Mouse (Mus musculus) heart, embryonic 12.5 days (tissue): ENCODE measurements around the gene Mrpl12. TPM values are rescaled to one million over a fixed set of nuclear protein-coding genes. Genes with fewer than 3 reads are reported as not detected.

ENCODE experiments used
- ATAC-seq: fragments of 200-750 bp; cut with Nextera tagmentation; 2 replicates; pipeline ENCODE4 v1.8.0; 2017; ENCODE audit warnings: moderate TSS enrichment, moderate library complexity; ENCODE audit not compliant: insufficient number of reproducible peaks, low FRiP score
- H3K27ac ChIP-seq: fragments of 300-500 bp; sonication (generic); 2 replicates; pipeline ENCODE4 v1.5.1; 2016; ENCODE audit warnings: mild to moderate bottlenecking, moderate library complexity; ENCODE audit not compliant: poor library complexity, severe bottlenecking
- H3K27me3 ChIP-seq: fragments of 300-500 bp; sonication (generic); replicated peaks from 2 replicates; pipeline ENCODE4 v1.6.1; 2016; ENCODE audit warnings: mild to moderate bottlenecking, moderate library complexity
- H3K36me3 ChIP-seq: fragments of 300-500 bp; sonication (generic); 2 replicates; pipeline ENCODE4 v1.6.1; 2016; ENCODE audit warnings: mild to moderate bottlenecking, moderate library complexity
- H3K4me1 ChIP-seq: fragments of 300-500 bp; sonication (generic); replicated peaks from 2 replicates; pipeline ENCODE4 v1.6.1; 2016; ENCODE audit warnings: mild to moderate bottlenecking
- H3K4me2 ChIP-seq: fragments of 300-500 bp; sonication (generic); 2 replicates; pipeline ENCODE4 v1.6.1; 2016; ENCODE audit warnings: mild to moderate bottlenecking, moderate library complexity
- H3K4me3 ChIP-seq: fragments of 300-500 bp; sonication (generic); 2 replicates; pipeline ENCODE4 v1.5.1; 2016; ENCODE audit warnings: mild to moderate bottlenecking
- H3K9ac ChIP-seq: fragments of 300-500 bp; sonication (generic); 2 replicates; pipeline ENCODE4 v1.6.1; 2016; ENCODE audit warnings: mild to moderate bottlenecking, moderate library complexity
- H3K9me3 ChIP-seq: fragments of 300-500 bp; sonication (generic); replicated peaks from 2 replicates; pipeline ENCODE4 v1.6.1; 2016; ENCODE audit warnings: mild to moderate bottlenecking, moderate library complexity
- WGBS: fragments of 180-500 bp; shearing (Covaris S2); methylation state at CpG from one replicate; pipeline ENCODE4 v1.1.7; 2016; 5-methylcytosine and 5-hydroxymethylcytosine counted together
- polyA plus RNA-seq: library from polyadenylated mRNA; unstranded; fragments of >200 nt; fragmentation: Nextera tagmentation; extraction: Ambion mirVana; gene quantifications from 2 replicates; pipeline ENCODE4 v1.2.1, GENCODE M21; 2016

The Mrpl12 gene
- 208 and 219 TPM in 2 replicates for polyA plus RNA-seq

DNA sequence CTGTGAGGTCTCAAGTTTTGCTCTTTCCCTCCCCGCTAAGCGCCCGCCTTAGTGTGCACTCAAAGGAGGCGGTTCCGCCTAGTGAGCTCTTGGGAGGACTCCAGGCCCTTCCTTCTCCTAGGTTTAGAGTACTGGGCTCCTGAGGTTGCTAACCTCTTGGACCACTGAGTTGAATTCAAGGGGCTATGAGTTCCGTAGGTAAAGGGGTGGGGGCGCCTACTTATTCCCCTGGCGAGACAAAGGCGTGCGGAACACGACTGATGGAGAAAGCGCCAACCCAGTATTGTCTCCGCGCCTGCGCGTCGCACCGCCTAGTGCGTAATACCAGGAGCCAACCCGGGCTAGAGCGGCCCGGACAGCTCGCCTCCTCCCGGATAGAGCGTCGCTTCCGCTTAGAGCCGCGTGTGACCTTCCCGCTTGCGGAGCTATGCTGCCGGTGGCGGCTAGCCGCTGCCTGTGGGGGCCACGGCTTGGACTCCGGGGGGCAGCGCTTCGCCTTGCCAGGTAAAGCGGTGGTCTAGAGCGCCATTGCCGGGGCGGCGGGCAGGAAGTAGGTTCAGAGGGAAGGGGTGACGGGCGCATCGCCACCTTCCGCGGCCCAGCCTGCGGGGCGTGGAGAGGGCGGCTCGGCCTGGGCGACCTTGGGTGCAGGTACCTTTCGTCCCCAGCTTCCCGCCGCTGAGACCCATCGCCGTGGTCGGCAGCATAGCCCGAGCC, at the start of gene Mrpl12:
Mrpl12 (plus strand) TSS at position 349 of the 717 bp plus-strand sequence.
- WGBS, result under 1% methylated on average over 60 of the region's 60 CpGs
- ATAC-seq, result peak; percentile 93
- peak within 1 kb of the TSS; percentile 81 for H3K27ac ChIP-seq
- H3K9me3 ChIP-seq, result no peaks in the 10 kb centered on the region
- H3K27me3 ChIP-seq, result no peaks in the 10 kb centered on the region
- H3K36me3 ChIP-seq, result peaks cover 75% of the 10 kb centered on the region
- H3K9ac ChIP-seq, result peak within 1 kb of the TSS; percentile 96
- peak within 1 kb of the TSS; percentile 91 for H3K4me2 ChIP-seq
- H3K4me1 ChIP-seq, result peaks cover 19% of the 10 kb centered on the region
- H3K4me3 ChIP-seq, result peak within 1 kb of the TSS; percentile 94

DNA sequence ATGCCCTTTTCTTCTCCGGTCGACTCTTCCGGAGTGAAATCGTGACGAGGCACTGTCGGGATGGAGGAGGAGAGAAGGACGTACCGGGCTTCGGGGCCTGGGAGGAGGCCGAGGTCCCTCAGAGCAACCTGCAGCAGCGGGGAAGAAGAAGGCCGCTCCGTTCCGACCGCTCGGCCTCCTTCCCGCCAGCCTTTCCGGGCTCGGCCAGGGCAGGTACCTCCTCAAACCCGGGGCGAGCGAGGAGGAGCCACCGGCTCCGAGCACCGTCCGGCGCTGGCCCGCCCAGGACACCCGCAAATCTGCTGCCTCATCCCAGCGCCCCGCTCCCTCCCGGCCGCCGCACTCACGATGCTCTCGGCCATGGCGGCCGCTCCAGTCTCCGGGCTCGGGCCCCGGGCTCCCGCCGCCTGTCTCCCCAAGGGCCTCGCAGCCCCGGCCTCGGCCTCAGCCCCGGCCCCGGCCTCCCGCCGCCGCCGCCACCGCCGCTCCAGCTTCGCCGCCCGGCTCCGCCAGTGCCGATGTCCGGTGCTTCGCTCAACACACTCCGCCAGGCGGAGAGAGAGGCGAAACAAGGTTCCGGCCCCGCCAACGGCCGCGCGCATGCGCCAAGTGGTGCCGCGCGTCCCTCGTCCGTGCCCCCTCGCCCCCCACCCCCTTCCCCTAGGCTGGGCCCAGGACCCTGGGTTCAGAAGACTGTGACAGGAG, 47.1 kb upstream of the Mrpl12 start, which contains the start of gene Nploc4:
Nploc4 (minus strand) TSS at position 557 of the 705 bp plus-strand sequence.
- peak; percentile 90 for ATAC-seq

DNA sequence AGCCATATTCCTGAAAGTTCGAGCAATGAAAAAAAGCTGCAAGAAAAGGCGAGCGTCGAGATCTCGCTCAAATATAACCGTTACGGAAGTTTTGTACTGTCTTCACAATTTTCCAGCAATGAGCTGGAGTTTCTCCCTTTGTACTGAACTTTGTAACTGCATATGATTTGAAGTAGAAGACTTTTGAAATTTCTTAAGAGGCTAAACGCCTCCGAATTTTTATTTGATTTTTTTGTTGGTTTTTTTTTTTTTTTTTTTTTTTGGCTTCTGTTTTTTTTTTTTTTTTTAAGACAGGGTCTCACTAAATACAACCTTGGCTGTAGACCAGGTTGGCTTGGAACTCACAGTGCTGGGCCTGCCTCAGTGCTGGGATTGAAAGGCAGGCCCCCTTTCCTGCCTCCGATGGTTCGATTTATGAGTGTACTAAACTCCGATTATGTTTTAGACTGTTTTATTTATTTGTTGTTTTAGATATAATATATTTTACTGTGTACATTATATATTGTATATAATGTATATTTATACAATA, 46.5 kb upstream of the Mrpl12 start:
- Histone ChIP-seq H3K27ac (no peak overlapping the region), H3K4me2 (peak overlapping the region; percentile 89), H3K4me3 (peak overlapping the region; percentile 95), H3K4me1 (peaks cover 12% of the 10 kb centered on the region), H3K36me3 (peaks cover 25% of the 10 kb centered on the region), H3K9ac (peak overlapping the region; percentile 96), H3K9me3 (no peaks in the 10 kb centered on the region), H3K27me3 (no peaks in the 10 kb centered on the region)
- no peak for ATAC-seq
- 27% methylated on average over 12 of the region's 12 CpGs for WGBS

More for the DNA sequence above, 47.1 kb upstream of the Mrpl12 start, which contains the start of gene Nploc4:
- WGBS, result under 1% methylated on average over 75 of the region's 77 CpGs
- Histone ChIP-seq H3K9ac (peak within 1 kb of the TSS; percentile 96), H3K27me3 (no peaks in the 10 kb centered on the region), H3K4me3 (peak within 1 kb of the TSS; percentile 95), H3K27ac (peak within 1 kb of the TSS; percentile 85), H3K4me1 (peaks cover 12% of the 10 kb centered on the region), H3K9me3 (no peaks in the 10 kb centered on the region), H3K36me3 (peaks cover 32% of the 10 kb centered on the region), H3K4me2 (peak within 1 kb of the TSS; percentile 89)

DNA sequence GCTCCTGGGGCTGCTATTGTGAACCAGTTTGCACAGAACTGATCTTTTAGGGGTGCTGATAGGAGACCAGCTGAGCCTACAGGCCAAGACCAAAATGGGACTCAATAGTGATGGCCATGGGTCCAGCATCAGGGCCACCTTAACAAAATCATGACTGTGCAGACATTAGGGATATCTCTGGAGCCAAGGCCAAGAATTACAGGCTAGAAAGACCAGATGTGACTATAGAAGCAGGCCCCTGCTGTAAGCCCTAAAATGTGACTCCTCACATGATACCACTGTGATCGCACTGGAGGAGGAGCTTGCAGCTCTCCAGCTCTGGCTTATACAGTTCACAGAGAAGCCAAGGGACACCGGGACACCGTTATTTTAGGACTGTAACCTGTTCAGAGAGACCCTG, 42.1 kb upstream of the Mrpl12 start, which contains the start of gene Tspan10:
Tspan10 (plus strand) TSS at position 301 of the 400 bp plus-strand sequence.
- Histone ChIP-seq H3K4me1 (peaks cover 5% of the 10 kb centered on the region; the same call in 1 of the 2 replicates), H3K4me2 (no peak within 1 kb of the TSS), H3K27ac (no peak within 1 kb of the TSS), H3K9me3 (no peaks in the 10 kb centered on the region), H3K27me3 (no peaks in the 10 kb centered on the region), H3K9ac (no peak within 1 kb of the TSS), H3K36me3 (no peaks in the 10 kb centered on the region), H3K4me3 (no peak within 1 kb of the TSS)
- WGBS, result 86% methylated on average over 3 of the region's 3 CpGs
- ATAC-seq, result no peak

DNA sequence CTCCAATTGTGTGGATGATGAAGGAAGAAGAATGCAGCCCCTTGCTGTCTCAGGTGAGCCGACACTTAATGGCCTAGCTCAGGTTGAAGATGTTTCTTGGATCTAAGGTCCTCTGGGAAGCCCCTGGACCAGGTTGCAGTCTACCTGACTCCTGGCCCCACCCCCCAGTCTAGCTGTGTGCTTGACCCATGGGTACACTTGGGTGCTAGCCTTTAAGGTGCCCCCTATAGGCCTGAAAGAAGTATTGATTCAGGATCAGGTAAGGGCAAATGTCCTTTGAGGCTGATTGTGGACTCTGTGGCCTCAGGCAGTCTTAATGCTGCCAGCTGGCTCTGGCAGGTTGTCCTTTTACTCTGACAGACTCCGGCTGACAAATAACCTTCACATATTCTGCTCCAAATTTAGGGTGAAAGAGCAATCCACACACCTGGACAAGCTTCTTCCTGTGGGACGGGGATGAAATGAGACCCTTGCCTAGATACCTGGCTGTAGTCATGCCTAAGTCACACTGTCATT, 41.6 kb upstream of the Mrpl12 start:
- Histone ChIP-seq H3K4me3 (no peak overlapping the region), H3K36me3 (no peaks in the 10 kb centered on the region), H3K9ac (no peak overlapping the region), H3K27me3 (no peaks in the 10 kb centered on the region), H3K4me1 (peaks cover 7% of the 10 kb centered on the region; the same call in 1 of the 2 replicates), H3K9me3 (no peaks in the 10 kb centered on the region), H3K4me2 (no peak overlapping the region), H3K27ac (no peak overlapping the region)
- 88% methylated on average over 3 of the region's 3 CpGs for WGBS
- ATAC-seq, result no peak

DNA sequence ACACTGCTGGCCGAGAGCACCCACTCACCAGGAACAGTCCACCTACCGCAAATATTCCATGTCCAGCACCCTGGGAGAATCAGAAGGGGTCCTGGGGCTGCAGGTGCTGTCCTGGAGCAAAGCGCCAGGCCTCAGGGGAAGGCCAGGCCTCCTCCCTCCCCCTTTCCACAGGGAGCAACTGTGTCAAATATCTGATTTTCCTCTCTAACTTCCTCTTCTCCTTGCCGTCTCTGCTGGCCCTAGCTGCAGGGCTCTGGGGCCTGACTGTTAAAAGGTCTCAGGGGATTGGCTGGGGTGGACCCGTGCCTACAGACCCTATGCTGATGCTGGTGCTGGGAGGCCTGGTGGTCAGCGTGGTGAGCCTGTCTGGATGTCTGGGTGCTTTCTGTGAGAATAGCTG, 40.3 kb upstream of the Mrpl12 start:
- Histone ChIP-seq H3K4me1 (peaks cover 8% of the 10 kb centered on the region; the same call in 1 of the 2 replicates), H3K9me3 (no peaks in the 10 kb centered on the region), H3K27ac (no peak overlapping the region), H3K27me3 (no peaks in the 10 kb centered on the region), H3K4me3 (no peak overlapping the region), H3K36me3 (no peaks in the 10 kb centered on the region), H3K9ac (no peak overlapping the region), H3K4me2 (no peak overlapping the region)
- 61% methylated on average over 6 of the region's 6 CpGs for WGBS
- no peak for ATAC-seq

DNA sequence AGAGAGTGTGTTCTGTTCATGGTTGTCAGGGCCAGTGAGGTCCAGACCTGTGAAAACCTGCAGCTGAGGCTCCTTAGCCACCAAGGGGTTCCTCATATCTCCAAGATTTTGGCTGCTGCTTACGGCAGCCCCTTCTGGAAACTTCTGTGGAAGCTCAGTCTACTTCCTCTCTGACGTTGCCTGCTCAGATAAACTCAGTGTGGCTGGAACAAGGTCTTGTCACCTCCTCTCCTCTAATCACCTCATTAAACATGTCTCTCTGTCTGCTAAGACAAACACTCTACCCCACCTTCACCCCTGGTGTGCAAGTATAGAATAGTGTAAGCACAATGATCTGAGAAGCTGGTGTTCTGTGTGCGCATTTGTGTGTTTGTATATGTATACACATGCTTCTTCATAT, 38.9 kb upstream of the Mrpl12 start:
- Histone ChIP-seq H3K9ac (no peak overlapping the region), H3K27me3 (no peaks in the 10 kb centered on the region), H3K27ac (no peak overlapping the region), H3K4me1 (peaks cover 8% of the 10 kb centered on the region; the same call in 1 of the 2 replicates), H3K4me3 (no peak overlapping the region), H3K4me2 (no peak overlapping the region), H3K36me3 (no peaks in the 10 kb centered on the region), H3K9me3 (no peaks in the 10 kb centered on the region)
- no peak for ATAC-seq
- 47% methylated on average over 3 of the region's 3 CpGs for WGBS

DNA sequence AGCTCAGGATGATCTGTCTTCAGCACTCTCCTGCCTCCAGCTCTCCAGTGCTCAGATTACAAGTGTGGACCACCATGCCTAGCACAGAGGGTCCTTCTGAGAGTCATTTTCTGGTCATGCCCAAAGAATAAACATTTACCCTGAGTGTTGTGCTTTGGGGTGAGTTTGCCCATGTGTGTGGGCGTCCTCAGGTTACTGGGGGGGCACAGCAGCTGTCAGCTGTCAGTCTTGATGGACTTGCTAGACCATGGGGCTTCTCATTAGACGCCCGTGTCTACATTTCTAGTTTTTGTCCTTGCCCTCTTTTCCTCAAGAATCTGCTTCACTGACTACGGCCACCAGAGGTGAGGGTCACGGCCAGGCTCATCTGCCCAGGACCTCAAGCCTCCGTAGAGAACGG, 37.2 kb upstream of the Mrpl12 start:
- Histone ChIP-seq H3K27me3 (no peaks in the 10 kb centered on the region), H3K9ac (no peak overlapping the region), H3K4me2 (no peak overlapping the region), H3K4me3 (no peak overlapping the region), H3K36me3 (no peaks in the 10 kb centered on the region), H3K4me1 (peaks cover 8% of the 10 kb centered on the region; the same call in 1 of the 2 replicates), H3K9me3 (no peaks in the 10 kb centered on the region), H3K27ac (no peak overlapping the region)
- no peak for ATAC-seq
- 75% methylated on average over 7 of the region's 7 CpGs for WGBS

DNA sequence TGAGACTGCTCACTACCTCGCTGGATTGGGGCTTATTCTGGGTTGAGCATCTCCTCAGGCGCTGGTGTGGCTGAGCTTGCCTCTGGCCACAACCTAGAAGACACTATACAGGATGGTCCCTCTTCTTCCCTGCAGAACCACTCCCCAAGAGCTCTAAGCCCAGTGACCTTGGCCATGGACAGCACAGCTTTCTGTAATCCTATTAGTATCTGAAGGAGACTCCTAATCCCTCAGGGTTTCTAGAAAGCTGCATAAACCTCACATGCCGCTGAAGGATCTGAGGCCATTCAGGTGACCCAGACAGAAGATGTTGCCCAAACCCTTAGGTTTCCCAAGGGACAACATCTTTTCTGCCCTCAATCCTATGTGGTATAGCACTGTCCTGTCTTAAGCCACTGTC, 32.2 kb upstream of the Mrpl12 start:
- Histone ChIP-seq H3K4me1 (peaks cover 9% of the 10 kb centered on the region), H3K27me3 (no peaks in the 10 kb centered on the region), H3K27ac (no peak overlapping the region), H3K4me3 (no peak overlapping the region), H3K9me3 (no peaks in the 10 kb centered on the region), H3K9ac (no peak overlapping the region), H3K36me3 (peaks cover 4% of the 10 kb centered on the region; the same call in 1 of the 2 replicates), H3K4me2 (no peak overlapping the region)
- 59% methylated on average over 3 of the region's 3 CpGs for WGBS
- ATAC-seq, result no peak

DNA sequence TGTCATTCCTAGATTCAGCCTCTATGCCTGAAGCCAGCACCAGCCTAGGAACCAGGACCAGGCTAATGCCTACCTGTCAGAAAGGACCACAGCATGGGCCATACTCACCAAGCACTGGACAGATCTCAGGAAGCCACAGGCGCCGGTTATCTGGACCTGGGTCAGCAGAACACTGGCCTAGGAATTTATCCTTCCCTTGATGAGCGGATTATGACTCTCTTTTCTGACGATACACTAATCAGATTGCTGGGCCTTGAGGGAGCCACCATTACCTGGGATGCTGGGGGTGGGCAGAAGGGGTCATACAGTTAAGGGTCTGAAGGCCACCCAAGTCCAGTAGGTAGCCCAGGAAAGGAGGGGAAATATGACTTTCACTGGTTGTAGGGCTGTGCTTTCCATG, 31.1 kb upstream of the Mrpl12 start, which contains the start of gene Pde6g:
Pde6g (minus strand) TSS at position 195 of the 400 bp plus-strand sequence.
- no peak for ATAC-seq
- 74% methylated on average over 4 of the region's 4 CpGs for WGBS
- Histone ChIP-seq H3K4me3 (no peak within 1 kb of the TSS), H3K4me1 (peaks cover 5% of the 10 kb centered on the region), H3K27me3 (no peaks in the 10 kb centered on the region), H3K9ac (no peak within 1 kb of the TSS), H3K36me3 (peaks cover 4% of the 10 kb centered on the region; the same call in 1 of the 2 replicates), H3K9me3 (no peaks in the 10 kb centered on the region), H3K27ac (no peak within 1 kb of the TSS), H3K4me2 (no peak within 1 kb of the TSS)

DNA sequence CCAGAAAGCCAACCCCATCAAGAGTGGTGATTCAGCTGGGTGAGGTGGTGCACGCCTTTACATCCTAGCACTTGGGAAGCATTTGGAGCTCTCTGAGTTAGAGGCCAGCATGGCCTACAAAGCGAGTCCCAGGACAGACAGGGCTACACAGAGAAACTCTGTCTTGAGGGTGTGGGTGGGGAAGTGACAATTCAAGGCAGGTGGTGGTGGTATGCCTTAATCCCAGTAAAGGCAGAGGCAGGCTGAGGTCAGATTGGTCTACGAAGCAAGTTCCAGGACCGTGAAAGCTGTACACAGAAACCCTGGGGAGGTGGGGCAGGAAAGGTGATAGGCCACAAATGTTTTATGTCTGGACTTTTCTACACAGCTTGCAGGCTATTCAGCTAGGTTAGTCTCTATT, 29.4 kb upstream of the Mrpl12 start:
- no peaks in the 10 kb centered on the region for H3K27me3 ChIP-seq
- H3K4me1 ChIP-seq, result peaks cover 16% of the 10 kb centered on the region
- WGBS, result 89% methylated on average over 4 of the region's 4 CpGs
- H3K9me3 ChIP-seq, result no peaks in the 10 kb centered on the region
- no peak overlapping the region for H3K4me3 ChIP-seq
- no peak for ATAC-seq
- no peak overlapping the region for H3K27ac ChIP-seq
- no peak overlapping the region for H3K9ac ChIP-seq
- no peak overlapping the region for H3K4me2 ChIP-seq
- H3K36me3 ChIP-seq, result peaks cover 12% of the 10 kb centered on the region
